Mouse (Mus musculus) embryonic fibroblast, embryonic 13.5 days (primary cell): ENCODE results near the gene Tex12.

ENCODE experiments used
- CTCF ChIP-seq: IDR thresholded peaks from 2 replicates; pipeline ENCODE4 v1.5.1; 2011; ENCODE audit warnings: mild to moderate bottlenecking, control low read depth, low read length, moderate library complexity, borderline replicate concordance; ENCODE audit not compliant: insufficient read depth
- POLR2A ChIP-seq: IDR thresholded peaks from 2 replicates; pipeline ENCODE4 v1.6.1; 2011; ENCODE audit warnings: low read depth, mild to moderate bottlenecking, control low read depth, low read length, moderate library complexity

GRCm38 (mm10) chr9:50592955-50593354, 31.8 kb upstream of the Tex12 start:
- TF ChIP-seq CTCF (no peak), POLR2A (no peak)
